Mouse (Mus musculus): ENCODE measurements around the gene Ndufa13. TPM values are rescaled to one million over a fixed set of nuclear protein-coding genes. Genes with fewer than 3 reads are reported as not detected.
A peak's percentile ranks its signal among the peaks of the same experiment; 100 is the strongest.
"Not testable (repeated sequence)": the region's sequence is repeated elsewhere in the genome, so short reads cannot be mapped to it uniquely, and the experiment has no call there.

Gene Ndufa13
- polyA plus RNA-seq (2014; fragmentation: Nextera tagmentation; extraction: Ambion mirVana): 190 and 202 TPM in 2 replicates

- 3% methylated on average over 88 of the region's 89 CpGs for WGBS
- Histone ChIP-seq H3K27me3 (ENCODE audit: control insufficient read depth, insufficient read depth, low read length) (no peaks in the 10 kb centered on the region), H3K4me3 (ENCODE audit: low read depth, low read length) (peak within 1 kb of the TSS; percentile 75), H3K4me2 (replicated peaks; ENCODE audit: low read depth, low read length) (peak within 1 kb of the TSS; percentile 98), H3K9me3 (ENCODE audit: control insufficient read depth, low read depth, low read length) (no peaks in the 10 kb centered on the region), H3K27ac (ENCODE audit: low read length) (peak within 1 kb of the TSS; percentile 91), H3K9ac (replicated peaks; ENCODE audit: low read depth, low read length) (peak within 1 kb of the TSS; percentile 68), H3K4me1 (ENCODE audit: control insufficient read depth, insufficient read depth, low read length) (peaks cover 11% of the 10 kb centered on the region; the same call in 1 of the 2 replicates), H3K36me3 (ENCODE audit: control insufficient read depth, insufficient read depth, low read length) (no peaks in the 10 kb centered on the region; the same call in 1 of the 2 replicates)
- ATAC-seq (ENCODE audit: insufficient number of reproducible peaks, insufficient read depth, low FRiP score, low read depth): peak; percentile 14
Measured at GRCm38 (mm10) chr8:69902163-69903062, at the start of gene Ndufa13, which contains the start of the genes Tssk6 and Yjefn3. Gene Ndufa13, minus strand, starts transcription at chr8:69902558. Gene Tssk6, plus strand, starts transcription at chr8:69902184. Gene Yjefn3, minus strand, starts transcription at chr8:69902712.

DNA sequence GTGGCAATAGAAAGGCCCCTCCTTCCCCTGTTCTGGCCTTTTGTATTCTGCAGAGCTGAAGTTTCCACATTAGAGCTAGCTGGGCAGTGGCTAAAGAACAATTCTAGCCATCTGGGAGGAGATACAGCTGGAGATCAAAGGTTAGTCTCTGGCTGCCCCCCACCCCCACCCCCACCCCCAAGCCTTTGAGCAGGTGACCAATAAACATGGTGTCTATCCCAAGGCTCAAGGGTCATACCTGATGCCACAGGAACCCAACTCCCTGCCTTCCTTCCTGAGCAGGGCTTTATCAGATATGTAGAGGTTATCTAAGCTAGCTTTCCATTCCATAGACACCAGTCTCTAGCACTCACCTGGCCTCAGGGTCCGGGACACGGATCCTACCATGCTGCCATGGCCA is 47.9 kb upstream of the Ndufa13 start:
- Histone ChIP-seq H3K9ac (replicated peaks; ENCODE audit: low read depth, low read length) (no peak overlapping the region), H3K4me3 (ENCODE audit: low read depth, low read length) (no peak overlapping the region), H3K4me1 (ENCODE audit: control insufficient read depth, insufficient read depth, low read length) (no peaks in the 10 kb centered on the region), H3K27me3 (ENCODE audit: control insufficient read depth, insufficient read depth, low read length) (no peaks in the 10 kb centered on the region), H3K27ac (ENCODE audit: low read length) (no peak overlapping the region), H3K4me2 (replicated peaks; ENCODE audit: low read depth, low read length) (no peak overlapping the region), H3K36me3 (ENCODE audit: control insufficient read depth, insufficient read depth, low read length) (peaks cover 5% of the 10 kb centered on the region; the same call in 1 of the 2 replicates), H3K9me3 (ENCODE audit: control insufficient read depth, low read depth, low read length) (no peaks in the 10 kb centered on the region)
- 100% methylated on average over 2 of the region's 2 CpGs for WGBS
- ATAC-seq (ENCODE audit: insufficient number of reproducible peaks, insufficient read depth, low FRiP score, low read depth): no peak

DNA sequence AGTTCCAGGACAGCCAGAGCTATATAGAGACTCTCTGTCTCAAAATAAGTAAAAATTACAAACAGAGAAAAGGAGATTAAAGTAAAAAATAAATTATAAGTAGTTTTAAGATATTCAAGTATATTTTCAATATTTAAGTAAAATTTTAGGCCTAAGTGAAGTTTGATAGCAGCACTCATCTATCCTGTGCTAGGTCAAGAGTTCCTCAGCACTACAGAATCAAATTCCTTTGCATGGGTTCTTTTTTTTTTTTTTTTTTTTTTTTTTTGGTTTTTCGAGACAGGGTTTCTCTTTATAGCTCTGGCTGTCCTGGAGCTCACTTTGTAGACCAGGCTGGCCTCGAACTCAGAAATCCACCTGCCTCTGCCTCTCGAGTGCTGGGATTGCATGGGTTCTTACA is 40.1 kb upstream of the Ndufa13 start:
- WGBS: 86% methylated on average over 2 of the region's 3 CpGs
- not testable (repeated sequence) for H3K27ac ChIP-seq (ENCODE audit: low read length); H3K36me3 ChIP-seq (ENCODE audit: control insufficient read depth, insufficient read depth, low read length)

GRCm38 (mm10) chr8:69940386-69940785 is 38.0 kb upstream of the Ndufa13 start:
- no peak overlapping the region for H3K4me3 ChIP-seq (ENCODE audit: low read depth, low read length)
- WGBS: 91% methylated on average over 2 of the region's 2 CpGs

More for the DNA sequence above, 40.1 kb upstream of the Ndufa13 start:
- H3K27me3 ChIP-seq (ENCODE audit: control insufficient read depth, insufficient read depth, low read length); H3K4me2 ChIP-seq (replicated peaks; ENCODE audit: low read depth, low read length); H3K4me3 ChIP-seq (ENCODE audit: low read depth, low read length); H3K4me1 ChIP-seq (ENCODE audit: control insufficient read depth, insufficient read depth, low read length); ATAC-seq (ENCODE audit: insufficient number of reproducible peaks, insufficient read depth, low FRiP score, low read depth); H3K9ac ChIP-seq (replicated peaks; ENCODE audit: low read depth, low read length); H3K9me3 ChIP-seq (ENCODE audit: control insufficient read depth, low read depth, low read length): not testable (repeated sequence)

GRCm38 (mm10) chr8:69939633-69940032 is 37.3 kb upstream of the Ndufa13 start:
- 16% methylated on average over 3 of the region's 3 CpGs for WGBS

More at GRCm38 (mm10) chr8:69940386-69940785, 38.0 kb upstream of the Ndufa13 start:
- no peak for ATAC-seq (ENCODE audit: insufficient number of reproducible peaks, insufficient read depth, low FRiP score, low read depth)
- Histone ChIP-seq H3K27ac (ENCODE audit: low read length) (no peak overlapping the region), H3K9me3 (ENCODE audit: control insufficient read depth, low read depth, low read length) (no peaks in the 10 kb centered on the region), H3K4me1 (ENCODE audit: control insufficient read depth, insufficient read depth, low read length) (peaks cover 10% of the 10 kb centered on the region; the same call in 1 of the 2 replicates), H3K9ac (replicated peaks; ENCODE audit: low read depth, low read length) (no peak overlapping the region), H3K4me2 (replicated peaks; ENCODE audit: low read depth, low read length) (no peak overlapping the region), H3K27me3 (ENCODE audit: control insufficient read depth, insufficient read depth, low read length) (no peaks in the 10 kb centered on the region), H3K36me3 (ENCODE audit: control insufficient read depth, insufficient read depth, low read length) (peaks cover 5% of the 10 kb centered on the region)

GRCm38 (mm10) chr8:69938245-69938982 is 36.1 kb upstream of the Ndufa13 start:
- no peaks in the 10 kb centered on the region for H3K27me3 ChIP-seq (ENCODE audit: control insufficient read depth, insufficient read depth, low read length)
- no peak overlapping the region for H3K4me3 ChIP-seq (ENCODE audit: low read depth, low read length)
- H3K36me3 ChIP-seq (ENCODE audit: control insufficient read depth, insufficient read depth, low read length): peaks cover 15% of the 10 kb centered on the region
- ATAC-seq (ENCODE audit: insufficient number of reproducible peaks, insufficient read depth, low FRiP score, low read depth): no peak
- H3K9me3 ChIP-seq (ENCODE audit: control insufficient read depth, low read depth, low read length): no peaks in the 10 kb centered on the region
- 75% methylated on average over 6 of the region's 6 CpGs for WGBS
- peaks cover 10% of the 10 kb centered on the region; the same call in 1 of the 2 replicates for H3K4me1 ChIP-seq (ENCODE audit: control insufficient read depth, insufficient read depth, low read length)
- H3K4me2 ChIP-seq (replicated peaks; ENCODE audit: low read depth, low read length): no peak overlapping the region
- no peak overlapping the region for H3K27ac ChIP-seq (ENCODE audit: low read length)
- no peak overlapping the region for H3K9ac ChIP-seq (replicated peaks; ENCODE audit: low read depth, low read length)

More at GRCm38 (mm10) chr8:69939633-69940032, 37.3 kb upstream of the Ndufa13 start:
- Histone ChIP-seq H3K9ac (replicated peaks; ENCODE audit: low read depth, low read length) (no peak overlapping the region), H3K27me3 (ENCODE audit: control insufficient read depth, insufficient read depth, low read length) (no peaks in the 10 kb centered on the region), H3K4me2 (replicated peaks; ENCODE audit: low read depth, low read length) (no peak overlapping the region), H3K36me3 (ENCODE audit: control insufficient read depth, insufficient read depth, low read length) (peaks cover 10% of the 10 kb centered on the region), H3K9me3 (ENCODE audit: control insufficient read depth, low read depth, low read length) (no peaks in the 10 kb centered on the region), H3K4me3 (ENCODE audit: low read depth, low read length) (no peak overlapping the region), H3K27ac (ENCODE audit: low read length) (no peak overlapping the region), H3K4me1 (ENCODE audit: control insufficient read depth, insufficient read depth, low read length) (peaks cover 10% of the 10 kb centered on the region; the same call in 1 of the 2 replicates)
- no peak for ATAC-seq (ENCODE audit: insufficient number of reproducible peaks, insufficient read depth, low FRiP score, low read depth)

DNA sequence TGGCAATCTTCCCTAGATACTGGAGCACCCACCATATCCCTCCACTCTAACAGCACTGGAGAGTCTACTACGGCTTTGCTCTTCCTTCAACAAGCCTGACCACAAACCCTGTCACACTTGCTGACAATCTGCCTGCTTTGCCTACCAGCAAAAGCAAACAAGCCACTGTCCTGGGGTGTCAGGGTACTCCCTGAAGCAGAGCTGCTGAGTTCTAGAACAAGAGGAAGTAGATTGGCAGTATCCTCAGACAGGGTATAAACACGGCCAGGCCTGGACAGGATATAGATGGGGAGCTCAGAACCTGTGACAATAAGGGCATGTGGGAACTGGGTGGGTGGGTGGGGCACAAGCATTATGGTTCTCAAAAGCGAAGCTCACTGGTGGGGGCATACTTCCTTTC is 35.1 kb upstream of the Ndufa13 start:
- Histone ChIP-seq H3K9me3 (ENCODE audit: control insufficient read depth, low read depth, low read length) (no peaks in the 10 kb centered on the region), H3K4me2 (replicated peaks; ENCODE audit: low read depth, low read length) (no peak overlapping the region), H3K27me3 (ENCODE audit: control insufficient read depth, insufficient read depth, low read length) (no peaks in the 10 kb centered on the region), H3K36me3 (ENCODE audit: control insufficient read depth, insufficient read depth, low read length) (peaks cover 15% of the 10 kb centered on the region), H3K9ac (replicated peaks; ENCODE audit: low read depth, low read length) (no peak overlapping the region), H3K4me3 (ENCODE audit: low read depth, low read length) (no peak overlapping the region), H3K27ac (ENCODE audit: low read length) (no peak overlapping the region), H3K4me1 (ENCODE audit: control insufficient read depth, insufficient read depth, low read length) (peaks cover 10% of the 10 kb centered on the region; the same call in 1 of the 2 replicates)
- no peak for ATAC-seq (ENCODE audit: insufficient number of reproducible peaks, insufficient read depth, low FRiP score, low read depth)
- WGBS: 79% methylated on average over 3 of the region's 3 CpGs

All from stomach, embryonic 14.5 days (tissue).